In genomic region chr8:64738916-64739315, GRCm38 (mm10) we compare ENCODE assay signal across 19 mouse cellular contexts. TPM values are rescaled to one million over a fixed set of nuclear protein-coding genes. Genes with fewer than 3 reads are reported as not detected.
DNase-seq lines count a peak whose midpoint lies in the region; ATAC-seq and TF ChIP-seq lines count a peak whose summit lies in the region.
"Had no signal": no experiment of that assay in that cellular context is flagged by ENCODE, and none has a peak within 500 bp of the region (broad histone marks: within the 10 kb centered on the region; RNA-seq: fewer than 3 reads in every experiment).

No protein-coding gene starts in this region.

- no peaks in the 10 kb centered on the region for H3K4me1 ChIP-seq in embryonic facial prominence, embryonic 14.5 days (ENCODE audit: control insufficient read depth, insufficient read depth, low read length)
- H3K4me1 ChIP-seq in embryonic facial prominence, embryonic 10.5 days = peaks cover 9% of the 10 kb centered on the region
- no peaks in the 10 kb centered on the region for H3K4me1 ChIP-seq in hindbrain, postnatal 0 days (ENCODE audit: insufficient read depth, low read length)
- peaks cover 9% of the 10 kb centered on the region for H3K4me1 ChIP-seq in hindbrain, embryonic 10.5 days (replicated peaks)
- H3K4me1 ChIP-seq in midbrain, postnatal 0 days (ENCODE audit: insufficient read depth, low read length) = no peaks in the 10 kb centered on the region
- peaks cover 4% of the 10 kb centered on the region; the same call in 1 of the 2 replicates for H3K4me1 ChIP-seq in midbrain, embryonic 11.5 days (ENCODE audit: control insufficient read depth, insufficient read depth, low read length)

- no peak for TF ChIP-seq CTCF in hindbrain, postnatal 0 days (IDR thresholded peaks at IDR 0.05; ENCODE audit: low read depth)
- no peak for TF ChIP-seq CTCF in midbrain, postnatal 0 days (IDR thresholded peaks at IDR 0.05)

- H3K27me3 ChIP-seq in embryonic facial prominence, embryonic 14.5 days (replicated peaks; ENCODE audit: control insufficient read depth, insufficient read depth, low read length) = no peaks in the 10 kb centered on the region
- H3K27me3 ChIP-seq in embryonic facial prominence, embryonic 10.5 days (replicated peaks; ENCODE audit: low read depth, poor library complexity, severe bottlenecking) = no peaks in the 10 kb centered on the region
- no peaks in the 10 kb centered on the region for H3K27me3 ChIP-seq in hindbrain, postnatal 0 days (ENCODE audit: insufficient read depth, low read length)
- H3K27me3 ChIP-seq in hindbrain, embryonic 10.5 days (ENCODE audit: insufficient read depth, poor library complexity, severe bottlenecking) = no peaks in the 10 kb centered on the region
- H3K27me3 ChIP-seq in midbrain, postnatal 0 days (ENCODE audit: insufficient read depth, low read length) = no peaks in the 10 kb centered on the region
- no peaks in the 10 kb centered on the region for H3K27me3 ChIP-seq in midbrain, embryonic 11.5 days (ENCODE audit: control insufficient read depth, insufficient read depth, low read length)
- H3K27me3 ChIP-seq: CH12.LX; forebrain, embryonic 15.5 days; heart, embryonic 13.5 days; hindbrain, embryonic 13.5 days; intestine, embryonic 15.5 days had no signal

- no peak overlapping the region for H3K4me3 ChIP-seq in embryonic facial prominence, embryonic 14.5 days (ENCODE audit: low read depth, low read length)
- no peak overlapping the region for H3K4me3 ChIP-seq in embryonic facial prominence, embryonic 10.5 days
- H3K4me3 ChIP-seq in hindbrain, postnatal 0 days (ENCODE audit: low read length) = no peak overlapping the region
- no peak overlapping the region for H3K4me3 ChIP-seq in hindbrain, embryonic 10.5 days
- no peak overlapping the region for H3K4me3 ChIP-seq in midbrain, postnatal 0 days (ENCODE audit: low read depth, low read length)
- H3K4me3 ChIP-seq in midbrain, embryonic 11.5 days (ENCODE audit: low read depth, low read length) = no peak overlapping the region
- H3K4me3 ChIP-seq: forebrain, embryonic 15.5 days; heart, embryonic 13.5 days; hindbrain, embryonic 13.5 days; intestine, embryonic 15.5 days had no signal

- no peaks in the 10 kb centered on the region for H3K9me3 ChIP-seq in embryonic facial prominence, embryonic 14.5 days (ENCODE audit: control insufficient read depth, low read length)
- H3K9me3 ChIP-seq in embryonic facial prominence, embryonic 10.5 days = no peaks in the 10 kb centered on the region
- H3K9me3 ChIP-seq in hindbrain, postnatal 0 days (ENCODE audit: low read length) = no peaks in the 10 kb centered on the region
- no peaks in the 10 kb centered on the region for H3K9me3 ChIP-seq in hindbrain, embryonic 10.5 days
- no peaks in the 10 kb centered on the region for H3K9me3 ChIP-seq in midbrain, postnatal 0 days (ENCODE audit: low read length)
- no peaks in the 10 kb centered on the region for H3K9me3 ChIP-seq in midbrain, embryonic 11.5 days (ENCODE audit: control insufficient read depth, low read length)
- H3K9me3 ChIP-seq: forebrain, embryonic 15.5 days; heart, embryonic 13.5 days; hindbrain, embryonic 13.5 days; intestine, embryonic 15.5 days had no signal

- peak; percentile 4 for DNase-seq in embryonic facial prominence, embryonic 14.5 days (ENCODE audit: low spot score)
- no peak for DNase-seq in embryonic facial prominence, embryonic 10.5 days (ENCODE audit: low spot score)
- peak; percentile 56 for DNase-seq in hindbrain, postnatal 0 days (ENCODE audit: low spot score)
- no peak for DNase-seq in hindbrain, embryonic 10.5 days (ENCODE audit: low spot score)
- DNase-seq in midbrain, postnatal 0 days (ENCODE audit: low spot score) = peak; percentile 33
- DNase-seq in midbrain, embryonic 11.5 days (ENCODE audit: low spot score, missing footprints) = no peak
- peak; percentile 4 for DNase-seq in retina, postnatal 7 days (ENCODE audit: low read depth, low spot score)
- DNase-seq: adrenal gland, adult 2 months; adrenal gland, postnatal 25 days; cerebellum, adult 2 months; gastrocnemius, postnatal 25 days; heart, postnatal 36 days; kidney, adult 18-20 months had no signal

- H3K36me3 ChIP-seq in embryonic facial prominence, embryonic 14.5 days (ENCODE audit: control insufficient read depth, insufficient read depth, low read length) = no peaks in the 10 kb centered on the region
- peaks cover 8% of the 10 kb centered on the region; the same call in 1 of the 2 replicates for H3K36me3 ChIP-seq in embryonic facial prominence, embryonic 10.5 days (replicated peaks)
- no peaks in the 10 kb centered on the region for H3K36me3 ChIP-seq in hindbrain, postnatal 0 days (ENCODE audit: insufficient read depth, low read length)
- peaks cover 21% of the 10 kb centered on the region for H3K36me3 ChIP-seq in hindbrain, embryonic 10.5 days
- H3K36me3 ChIP-seq in midbrain, postnatal 0 days (ENCODE audit: insufficient read depth, low read length) = no peaks in the 10 kb centered on the region; the same call in 1 of the 2 replicates
- H3K36me3 ChIP-seq in midbrain, embryonic 11.5 days (ENCODE audit: control insufficient read depth, insufficient read depth, low read length) = peaks cover 2% of the 10 kb centered on the region; the same call in 1 of the 2 replicates
- H3K36me3 ChIP-seq: intestine, embryonic 15.5 days had no signal

- ATAC-seq in embryonic facial prominence, embryonic 14.5 days (ENCODE audit: low read depth) = no peak
- no peak for ATAC-seq in hindbrain, postnatal 0 days
- no peak for ATAC-seq in midbrain, postnatal 0 days (ENCODE audit: low FRiP score)
- no peak for ATAC-seq in midbrain, embryonic 11.5 days (ENCODE audit: low FRiP score)
- ATAC-seq: forebrain, embryonic 15.5 days; intestine, embryonic 15.5 days had no signal

- H3K27ac ChIP-seq in embryonic facial prominence, embryonic 14.5 days (replicated peaks; ENCODE audit: low read depth, low read length) = no peak overlapping the region
- no peak overlapping the region for H3K27ac ChIP-seq in embryonic facial prominence, embryonic 10.5 days (replicated peaks)
- no peak overlapping the region for H3K27ac ChIP-seq in hindbrain, postnatal 0 days
- H3K27ac ChIP-seq in hindbrain, embryonic 10.5 days = no peak overlapping the region
- no peak overlapping the region for H3K27ac ChIP-seq in midbrain, postnatal 0 days (ENCODE audit: low read depth, low read length)
- no peak overlapping the region for H3K27ac ChIP-seq in midbrain, embryonic 11.5 days (ENCODE audit: low read depth, low read length)
- H3K27ac ChIP-seq: forebrain, embryonic 15.5 days; heart, embryonic 13.5 days; hindbrain, embryonic 13.5 days; intestine, embryonic 15.5 days had no signal

- no peak overlapping the region for H3K9ac ChIP-seq in embryonic facial prominence, embryonic 14.5 days (ENCODE audit: low read depth, low read length)
- no peak overlapping the region for H3K9ac ChIP-seq in hindbrain, postnatal 0 days (replicated peaks; ENCODE audit: low read length)
- no peak overlapping the region for H3K9ac ChIP-seq in midbrain, postnatal 0 days (replicated peaks; ENCODE audit: low read length, poor library complexity, severe bottlenecking)
- no peak overlapping the region for H3K9ac ChIP-seq in midbrain, embryonic 11.5 days (ENCODE audit: low read length)
- H3K9ac ChIP-seq: forebrain, embryonic 15.5 days; heart, embryonic 13.5 days; hindbrain, embryonic 13.5 days; intestine, embryonic 15.5 days had no signal

- WGBS in embryonic facial prominence, embryonic 14.5 days = 63% methylated on average over 1 of the region's 1 CpGs
- 92% methylated on average over 1 of the region's 1 CpGs for WGBS in embryonic facial prominence, embryonic 10.5 days
- 46% methylated on average over 1 of the region's 1 CpGs for WGBS in hindbrain, postnatal 0 days
- WGBS in hindbrain, embryonic 10.5 days = 98% methylated on average over 1 of the region's 1 CpGs
- 89% methylated on average over 1 of the region's 1 CpGs for WGBS in midbrain, postnatal 0 days
- 95% methylated on average over 1 of the region's 1 CpGs for WGBS in midbrain, embryonic 11.5 days

- H3K4me2 ChIP-seq in embryonic facial prominence, embryonic 14.5 days (ENCODE audit: low read depth, low read length) = no peak overlapping the region
- no peak overlapping the region for H3K4me2 ChIP-seq in hindbrain, postnatal 0 days (ENCODE audit: low read depth, low read length)
- no peak overlapping the region for H3K4me2 ChIP-seq in midbrain, postnatal 0 days (ENCODE audit: low read depth, low read length, poor library complexity, severe bottlenecking)
- H3K4me2 ChIP-seq in midbrain, embryonic 11.5 days = no peak overlapping the region
- H3K4me2 ChIP-seq: forebrain, embryonic 15.5 days; heart, embryonic 13.5 days; hindbrain, embryonic 13.5 days; intestine, embryonic 15.5 days had no signal

RNA-seq across cellular contexts. Expression of gene Msmo1, which starts 5.3 kb away (rescaled TPM):
- polyA plus RNA-seq in embryonic facial prominence, embryonic 14.5 days (2014; fragmentation: Nextera tagmentation; extraction: Ambion mirVana) = 80.8 and 92.2 TPM in 2 replicates
- polyA plus RNA-seq in embryonic facial prominence, embryonic 10.5 days (2016; fragmentation: Nextera tagmentation; extraction: Ambion mirVana) = 152 and 166 TPM in 2 replicates
- total RNA-seq in hindbrain, postnatal 0 days (2014; rRNA removed) = 67.0 and 85.9 TPM in 2 replicates
- polyA plus RNA-seq in hindbrain, postnatal 0 days (2015; fragmentation: Nextera tagmentation; extraction: Ambion mirVana) = 113 and 125 TPM in 2 replicates
- polyA plus RNA-seq in hindbrain, embryonic 10.5 days (2016; fragmentation: Nextera tagmentation; extraction: Ambion mirVana) = 200 and 202 TPM in 2 replicates
- 97.3 and 97.8 TPM in 2 replicates for total RNA-seq in midbrain, postnatal 0 days (2014; rRNA removed)
- polyA plus RNA-seq in midbrain, postnatal 0 days (2015; fragmentation: Nextera tagmentation; extraction: Ambion mirVana) = 113 and 132 TPM in 2 replicates
- polyA plus RNA-seq in midbrain, embryonic 11.5 days (2014; fragmentation: Nextera tagmentation; extraction: Ambion mirVana) = 246 and 263 TPM in 2 replicates

RNA-seq across cellular contexts. Expression of gene Cpe, which starts 46.1 kb away (rescaled TPM):
- 204 and 228 TPM in 2 replicates for polyA plus RNA-seq in embryonic facial prominence, embryonic 14.5 days (2014; fragmentation: Nextera tagmentation; extraction: Ambion mirVana)
- polyA plus RNA-seq in embryonic facial prominence, embryonic 10.5 days (2016; fragmentation: Nextera tagmentation; extraction: Ambion mirVana) = 75.7 and 81.6 TPM in 2 replicates
- total RNA-seq in hindbrain, postnatal 0 days (2014; rRNA removed) = 614 and 704 TPM in 2 replicates
- 1,088 and 1,129 TPM in 2 replicates for polyA plus RNA-seq in hindbrain, postnatal 0 days (2015; fragmentation: Nextera tagmentation; extraction: Ambion mirVana)
- 91.0 and 160 TPM in 2 replicates for polyA plus RNA-seq in hindbrain, embryonic 10.5 days (2016; fragmentation: Nextera tagmentation; extraction: Ambion mirVana)
- total RNA-seq in midbrain, postnatal 0 days (2014; rRNA removed) = 974 and 976 TPM in 2 replicates
- 1,518 and 1,519 TPM in 2 replicates for polyA plus RNA-seq in midbrain, postnatal 0 days (2015; fragmentation: Nextera tagmentation; extraction: Ambion mirVana)
- polyA plus RNA-seq in midbrain, embryonic 11.5 days (2014; fragmentation: Nextera tagmentation; extraction: Ambion mirVana) = 356 and 390 TPM in 2 replicates
- total RNA-seq: granulocyte monocyte progenitor cell, adult 5-6 weeks had no signal

Comparison
In these comparisons a context has a peak if more than half of its experiments do, and no peak if none do; other contexts are left out.
1. DNase-seq: peak in embryonic facial prominence, embryonic 14.5 days (single experiment), hindbrain, postnatal 0 days (single experiment), midbrain, postnatal 0 days (single experiment) and retina, postnatal 7 days (single experiment); none in embryonic facial prominence, embryonic 10.5 days (single experiment), hindbrain, embryonic 10.5 days (single experiment) and midbrain, embryonic 11.5 days (single experiment).